Mouse (Mus musculus): ENCODE measurements around the gene Copz1.

The Copz1 gene

GRCm38 (mm10) chr15:103251595-103251994 lies 20.9 kb upstream of the Copz1 start:
- peak in 1 of 2 experiments; percentile 15 for DNase-seq (ENCODE audit: low spot score in 2 of 2)

GRCm38 (mm10) chr15:103252660-103253059 lies 19.9 kb upstream of the Copz1 start:
- DNase-seq (ENCODE audit: low spot score in 2 of 2) = no peak

- DNase-seq (ENCODE audit: low spot score in 2 of 2) = no peak
Measured at GRCm38 (mm10) chr15:103253352-103253751, 19.2 kb upstream of the Copz1 start.

- no peak for DNase-seq (ENCODE audit: low spot score in 2 of 2)
Measured at GRCm38 (mm10) chr15:103255169-103255568, 17.3 kb upstream of the Copz1 start.

DNA sequence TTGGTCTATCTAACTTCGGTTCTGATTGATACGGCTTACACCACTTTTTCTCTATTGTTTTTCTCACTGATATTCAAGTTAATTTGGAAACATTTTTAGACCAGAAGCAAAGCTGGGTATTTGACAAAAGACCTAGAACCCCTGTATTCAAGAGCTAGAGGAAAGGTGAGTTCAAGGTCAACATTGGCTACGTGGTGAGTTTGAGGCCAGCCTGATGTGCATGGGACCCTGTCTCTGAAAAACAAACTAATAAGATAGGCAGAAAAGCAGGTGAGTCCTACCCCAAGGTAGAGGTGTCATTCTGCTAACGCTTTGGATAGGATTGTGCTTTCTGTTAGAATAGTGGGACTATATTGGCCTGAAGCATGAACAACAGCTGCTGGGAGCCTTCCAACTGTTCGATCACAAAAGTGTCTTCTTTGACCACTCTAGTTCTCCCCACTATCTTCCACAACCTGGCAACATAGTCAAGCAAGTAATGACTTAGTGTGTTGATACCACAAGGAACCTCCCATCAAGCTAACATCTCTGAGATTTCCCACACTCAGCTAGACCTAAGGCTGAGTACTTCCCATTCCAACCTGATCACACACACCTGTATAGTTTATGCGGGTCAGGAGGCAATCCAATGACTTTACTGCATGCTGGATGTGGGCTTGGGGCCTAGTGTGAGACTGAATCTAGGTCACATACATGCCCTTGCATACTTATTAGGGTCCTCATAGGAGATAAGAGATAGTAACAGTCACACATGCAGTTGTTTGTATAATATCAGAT lies 16.1 kb upstream of the Copz1 start:
- DNase-seq (ENCODE audit: low spot score in 2 of 2) = no peak

GRCm38 (mm10) chr15:103257790-103258728 lies 14.5 kb upstream of the Copz1 start, which contains the start of gene Nfe2:
Gene Nfe2, minus strand, starts transcription at chr15:103258403.
- no peak for DNase-seq (ENCODE audit: low spot score in 2 of 2)

GRCm38 (mm10) chr15:103259162-103259561 lies 13.4 kb upstream of the Copz1 start:
- no peak for DNase-seq (ENCODE audit: low spot score in 2 of 2)

DNA sequence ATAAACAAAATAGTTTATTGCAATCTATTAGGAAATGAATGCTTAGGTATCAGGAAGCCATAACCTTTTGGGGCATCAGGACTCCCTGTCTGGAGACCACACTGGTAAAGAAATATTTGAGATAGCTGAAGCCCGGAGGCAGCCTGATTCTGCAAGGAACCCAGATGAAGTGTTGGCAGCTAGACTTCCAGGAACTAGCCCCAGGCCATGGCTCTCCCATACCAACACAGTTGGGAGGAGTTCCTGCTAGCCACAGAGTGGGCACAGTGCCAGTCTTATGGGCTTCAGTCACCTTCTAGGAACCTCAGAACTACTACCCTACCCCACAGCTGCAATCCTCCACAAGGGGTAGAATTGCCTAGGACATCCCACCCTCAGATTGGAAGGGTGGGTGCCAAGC lies 12.5 kb upstream of the Copz1 start:
- DNase-seq (ENCODE audit: low spot score in 2 of 2) = no peak

DNA sequence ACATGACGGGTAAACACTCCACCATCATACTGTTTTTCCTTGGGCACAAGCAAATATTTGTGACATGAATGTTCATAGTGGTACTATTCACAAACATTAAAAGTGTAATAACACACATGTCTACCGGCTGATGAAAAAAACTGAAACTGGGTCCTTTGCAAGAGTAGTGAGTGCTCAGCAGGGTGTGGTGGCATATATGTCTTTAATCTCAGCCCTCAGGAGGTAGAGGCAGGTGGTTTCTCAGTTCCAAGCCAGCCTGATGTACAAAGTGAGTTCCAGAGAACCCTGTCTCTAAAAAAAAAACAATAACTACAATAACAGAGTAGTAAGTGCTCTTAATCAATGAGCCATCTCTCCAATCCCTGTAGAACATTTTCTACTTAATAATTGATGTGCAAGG lies 7.7 kb upstream of the Copz1 start:
- DNase-seq (ENCODE audit: low spot score in 2 of 2) = no peak

GRCm38 (mm10) chr15:103268903-103269302 lies 3.6 kb upstream of the Copz1 start:
- no peak for DNase-seq (ENCODE audit: low spot score in 2 of 2)

DNA sequence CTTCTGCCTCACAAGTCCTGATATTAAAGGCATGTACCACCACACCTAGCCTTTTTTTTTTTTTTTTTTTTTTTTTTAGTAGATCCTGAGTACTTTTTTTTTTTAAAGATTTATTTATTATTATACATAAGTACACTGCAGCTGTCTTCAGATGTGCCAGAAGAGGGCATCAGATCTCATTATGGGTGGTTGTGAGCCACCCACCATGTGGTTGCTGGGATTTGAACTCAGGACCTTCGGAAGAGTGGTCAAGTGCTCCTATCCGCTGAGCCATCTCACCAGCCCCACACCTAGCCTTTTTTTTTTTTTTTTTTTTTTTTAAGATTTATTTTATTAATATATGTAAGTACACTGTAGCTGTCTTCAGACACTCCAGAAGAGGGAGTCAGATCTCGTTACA lies 3.4 kb downstream of the Copz1 start:
- peak in 1 of 2 experiments; percentile 22 for DNase-seq (ENCODE audit: low spot score in 2 of 2)

GRCm38 (mm10) chr15:103277949-103278348 lies 5.4 kb downstream of the Copz1 start:
- no peak for DNase-seq (ENCODE audit: low spot score in 2 of 2)

GRCm38 (mm10) chr15:103279750-103280149 lies 7.2 kb downstream of the Copz1 start:
- no peak for DNase-seq (ENCODE audit: low spot score in 2 of 2)

DNA sequence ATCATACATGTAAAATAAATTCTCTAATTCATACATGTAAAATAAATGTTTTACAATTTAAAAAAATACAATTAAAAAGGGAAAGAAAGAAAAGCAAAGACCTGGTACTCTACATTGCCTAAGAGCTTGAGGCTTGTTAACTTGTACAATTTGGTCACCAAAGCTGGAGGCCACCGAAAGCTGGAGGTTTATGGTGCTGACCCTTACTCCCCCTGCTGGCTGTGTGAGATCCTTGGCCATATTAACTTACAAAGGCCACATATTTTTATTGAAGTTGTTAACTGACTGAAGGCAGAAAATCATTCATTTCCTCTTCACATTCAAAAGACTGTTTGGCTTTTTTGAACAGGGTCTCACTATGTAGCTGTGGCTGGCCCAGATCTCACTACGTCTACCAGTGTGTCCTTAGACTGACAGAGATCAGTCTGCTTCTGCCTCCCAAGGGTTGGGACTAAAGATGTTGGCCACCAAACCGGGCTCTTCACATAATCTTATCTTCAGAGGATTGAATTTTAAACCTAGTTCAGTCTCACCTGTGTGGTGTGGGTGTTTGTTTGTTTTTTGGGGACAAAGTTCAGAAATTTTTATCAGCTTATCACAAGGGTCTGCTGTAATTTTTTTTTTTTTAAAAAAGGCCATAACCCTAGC lies 8.4 kb downstream of the Copz1 start:
- DNase-seq (ENCODE audit: low spot score in 2 of 2) = no peak

DNA sequence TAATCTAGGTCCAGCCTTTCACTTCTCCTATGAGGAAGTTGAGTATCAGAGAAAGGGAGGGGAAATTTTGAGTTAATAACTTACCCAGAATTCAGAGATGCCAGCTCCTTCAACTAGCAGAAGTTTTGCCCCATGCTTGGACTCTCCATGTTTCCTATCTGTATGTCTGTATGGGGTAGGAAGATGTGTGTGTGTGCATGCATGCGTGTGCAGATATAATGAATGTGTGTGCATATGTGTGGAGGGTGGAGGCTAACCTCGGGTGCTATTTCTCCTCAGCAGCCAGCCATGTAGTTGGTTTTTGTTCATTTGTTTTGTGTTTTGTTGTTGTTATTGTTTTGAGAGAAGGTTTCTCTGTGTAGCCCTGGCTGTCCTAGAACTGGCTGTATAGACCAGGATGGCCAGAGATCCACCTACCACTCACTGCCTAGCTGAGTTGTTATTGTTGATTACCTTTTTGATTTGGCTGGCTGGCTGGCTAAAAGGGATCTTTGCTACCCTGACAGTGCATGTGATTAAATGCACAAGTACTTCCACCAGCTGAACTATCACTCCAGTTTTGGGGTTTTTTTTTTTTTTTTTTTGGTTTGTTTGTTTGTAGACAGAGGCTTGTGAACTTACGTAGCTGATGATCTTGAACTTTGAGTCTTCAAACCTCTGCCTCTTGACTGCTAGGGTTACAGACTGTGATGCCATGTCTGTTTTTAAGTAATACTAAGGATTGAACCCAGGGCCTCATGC lies 9.1 kb downstream of the Copz1 start:
- DNase-seq (ENCODE audit: low spot score in 2 of 2) = no peak

DNA sequence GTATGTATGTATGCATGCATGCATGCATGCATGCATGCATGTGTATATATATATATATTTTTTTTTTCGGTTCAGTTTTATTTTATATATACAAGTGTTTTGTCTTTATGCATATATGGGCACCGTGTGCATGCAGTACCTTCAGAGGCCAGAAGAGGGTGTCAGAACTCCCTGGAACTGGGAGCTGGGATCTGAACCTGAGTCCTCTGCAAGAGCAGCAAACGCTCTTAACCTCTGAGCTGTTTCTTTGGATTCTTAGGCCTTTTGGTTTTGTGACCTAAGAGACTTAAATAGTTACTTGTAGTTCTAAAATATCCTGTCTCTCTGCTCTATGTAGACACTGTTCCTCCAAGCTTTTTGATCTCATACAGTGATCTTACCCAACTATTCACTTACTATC lies 11.6 kb downstream of the Copz1 start:
- peak; percentile 37 to 49 for DNase-seq (ENCODE audit: low spot score in 2 of 2)

DNA sequence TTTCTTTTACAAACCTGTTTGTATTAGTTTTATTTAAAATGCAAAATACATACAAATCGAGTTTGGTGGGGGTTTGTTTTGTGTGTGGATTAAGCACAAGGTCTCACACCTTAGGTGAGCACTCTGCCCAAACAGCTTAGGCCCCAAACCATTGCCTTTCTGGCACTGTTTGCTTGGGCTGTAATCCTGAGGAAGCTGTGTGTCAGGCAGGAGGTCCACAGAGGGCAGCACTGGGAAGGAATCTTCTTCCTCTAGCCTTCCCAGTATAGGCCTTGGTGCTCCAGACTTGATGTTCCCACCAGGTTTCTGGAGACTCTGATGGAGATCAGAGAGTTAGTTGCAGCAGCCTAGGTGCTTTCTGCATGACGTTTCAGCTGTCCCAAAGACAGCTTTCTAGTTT lies 12.1 kb downstream of the Copz1 start:
- DNase-seq (ENCODE audit: low spot score in 2 of 2) = peak; percentile 24 to 38

- peak; percentile 80 to 83 for DNase-seq (ENCODE audit: low spot score in 2 of 2)
Measured at GRCm38 (mm10) chr15:103285778-103286417, 13.4 kb downstream of the Copz1 start.

DNA sequence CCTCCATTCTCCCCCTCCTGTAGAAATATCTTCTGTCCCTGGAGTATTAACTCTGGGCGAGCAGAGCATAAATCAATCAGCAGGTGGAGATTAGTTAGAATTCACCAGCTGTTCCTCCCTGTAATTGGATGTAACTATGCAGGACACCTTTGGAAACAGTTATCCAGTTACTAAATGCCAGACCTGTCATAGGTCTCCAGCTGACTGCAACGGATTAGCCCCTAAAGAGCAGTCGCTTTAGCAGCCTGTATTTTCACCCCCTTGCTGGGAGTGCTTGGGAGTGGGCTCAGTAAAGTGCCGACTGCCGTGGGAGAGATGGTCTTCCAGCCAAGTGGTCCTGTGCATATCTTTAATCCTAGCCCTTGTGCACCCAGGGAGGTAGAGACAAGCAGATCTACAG lies 17.1 kb downstream of the Copz1 start:
- DNase-seq (ENCODE audit: low spot score in 2 of 2) = no peak

- DNase-seq (ENCODE audit: low spot score in 2 of 2) = no peak
Measured at GRCm38 (mm10) chr15:103290417-103290816, 17.9 kb downstream of the Copz1 start.

GRCm38 (mm10) chr15:103290843-103291242 lies 18.3 kb downstream of the Copz1 start:
- DNase-seq (ENCODE audit: low spot score in 2 of 2) = no peak

Data from right cerebral cortex, postnatal 10 days (tissue).